Mouse (Mus musculus): ENCODE data around the gene Dnajb1. TPM values are rescaled to one million over a fixed set of nuclear protein-coding genes. Genes with fewer than 3 reads are reported as not detected.
A peak's percentile ranks its signal among the peaks of the same experiment; 100 is the strongest.
"Not testable (repeated sequence)": the region's sequence is repeated elsewhere in the genome, so short reads cannot be mapped to it uniquely, and the experiment has no call there.

Dnajb1 gene
- total and polyA plus RNA-seq, 2 experiments from 2014 or later: 42.7 to 65.0 TPM

GRCm38 (mm10) chr8:83568128-83568527 is 39.9 kb upstream of the Dnajb1 start:
- no peak for TF ChIP-seq CTCF (IDR thresholded peaks at IDR 0.05; ENCODE audit: low read depth)
- DNase-seq (ENCODE audit: low spot score) (no peak), ATAC-seq (no peak)
- H3K4me3 ChIP-seq (ENCODE audit: low read length): no peak overlapping the region
- peaks cover 12% of the 10 kb centered on the region for H3K4me1 ChIP-seq (ENCODE audit: insufficient read depth, low read length)
- 78% methylated on average over 5 of the region's 5 CpGs for WGBS
- H3K9ac ChIP-seq (replicated peaks; ENCODE audit: low read length): 0 out of 2 replicates have a peak overlapping the region, but pooled peaks have one; percentile 82
- H3K27ac ChIP-seq: no peak overlapping the region
- H3K27me3 ChIP-seq (ENCODE audit: insufficient read depth, low read length): no peaks in the 10 kb centered on the region
- H3K9me3 ChIP-seq (ENCODE audit: low read length): no peaks in the 10 kb centered on the region
- peak overlapping the region; percentile 96 for H3K4me2 ChIP-seq (ENCODE audit: low read depth, low read length)
- H3K36me3 ChIP-seq (ENCODE audit: insufficient read depth, low read length): peaks cover 32% of the 10 kb centered on the region

- no peak for ATAC-seq
- no peak overlapping the region for H3K9ac ChIP-seq (replicated peaks; ENCODE audit: low read length)
- 74% methylated on average over 5 of the region's 5 CpGs for WGBS
Measured at GRCm38 (mm10) chr8:83568755-83569154, 39.2 kb upstream of the Dnajb1 start.

GRCm38 (mm10) chr8:83569165-83569564 is 38.8 kb upstream of the Dnajb1 start:
- ATAC-seq: no peak
- no peak overlapping the region for H3K4me3 ChIP-seq (ENCODE audit: low read length)
- 80% methylated on average over 4 of the region's 4 CpGs for WGBS
- H3K4me1 ChIP-seq (ENCODE audit: insufficient read depth, low read length): peaks cover 12% of the 10 kb centered on the region
- no peaks in the 10 kb centered on the region for H3K27me3 ChIP-seq (ENCODE audit: insufficient read depth, low read length)
- no peak for TF ChIP-seq CTCF (IDR thresholded peaks at IDR 0.05; ENCODE audit: low read depth)
- peaks cover 34% of the 10 kb centered on the region for H3K36me3 ChIP-seq (ENCODE audit: insufficient read depth, low read length)
- H3K9ac ChIP-seq (replicated peaks; ENCODE audit: low read length): no peak overlapping the region
- DNase-seq (ENCODE audit: low spot score): no peak
- no peak overlapping the region for H3K4me2 ChIP-seq (ENCODE audit: low read depth, low read length)
- H3K27ac ChIP-seq: no peak overlapping the region
- H3K9me3 ChIP-seq (ENCODE audit: low read length): no peaks in the 10 kb centered on the region

More at GRCm38 (mm10) chr8:83568755-83569154, 39.2 kb upstream of the Dnajb1 start:
- no peaks in the 10 kb centered on the region for H3K9me3 ChIP-seq (ENCODE audit: low read length)
- no peak overlapping the region for H3K4me2 ChIP-seq (ENCODE audit: low read depth, low read length)
- no peak overlapping the region for H3K27ac ChIP-seq
- no peak overlapping the region for H3K4me3 ChIP-seq (ENCODE audit: low read length)
- peaks cover 34% of the 10 kb centered on the region for H3K36me3 ChIP-seq (ENCODE audit: insufficient read depth, low read length)
- H3K27me3 ChIP-seq (ENCODE audit: insufficient read depth, low read length): no peaks in the 10 kb centered on the region
- DNase-seq (ENCODE audit: low spot score): no peak
- no peak for TF ChIP-seq CTCF (IDR thresholded peaks at IDR 0.05; ENCODE audit: low read depth)
- H3K4me1 ChIP-seq (ENCODE audit: insufficient read depth, low read length): peaks cover 12% of the 10 kb centered on the region

GRCm38 (mm10) chr8:83570272-83571000 is 37.6 kb upstream of the Dnajb1 start:
- no peak for ATAC-seq

GRCm38 (mm10) chr8:83571001-83571340 is 37.0 kb upstream of the Dnajb1 start:
- not testable (repeated sequence) for H3K4me2 ChIP-seq (ENCODE audit: low read depth, low read length); H3K9ac ChIP-seq (replicated peaks; ENCODE audit: low read length); H3K4me3 ChIP-seq (ENCODE audit: low read length); H3K27me3 ChIP-seq (ENCODE audit: insufficient read depth, low read length); H3K27ac ChIP-seq; ATAC-seq; DNase-seq (ENCODE audit: low spot score); H3K9me3 ChIP-seq (ENCODE audit: low read length)
- peaks cover 34% of the 10 kb centered on the region for H3K36me3 ChIP-seq (ENCODE audit: insufficient read depth, low read length)
- H3K4me1 ChIP-seq (ENCODE audit: insufficient read depth, low read length): peaks cover 15% of the 10 kb centered on the region
- WGBS: 96% methylated on average over 4 of the region's 7 CpGs

More at GRCm38 (mm10) chr8:83570272-83571000, 37.6 kb upstream of the Dnajb1 start:
- 83% methylated on average over 15 of the region's 15 CpGs for WGBS
- no peak overlapping the region for H3K4me2 ChIP-seq (ENCODE audit: low read depth, low read length)
- no peak for TF ChIP-seq CTCF (IDR thresholded peaks at IDR 0.05; ENCODE audit: low read depth)
- H3K4me3 ChIP-seq (ENCODE audit: low read length): no peak overlapping the region
- H3K4me1 ChIP-seq (ENCODE audit: insufficient read depth, low read length): peaks cover 13% of the 10 kb centered on the region
- H3K27me3 ChIP-seq (ENCODE audit: insufficient read depth, low read length): no peaks in the 10 kb centered on the region
- H3K9me3 ChIP-seq (ENCODE audit: low read length): no peaks in the 10 kb centered on the region
- DNase-seq (ENCODE audit: low spot score): no peak
- H3K9ac ChIP-seq (replicated peaks; ENCODE audit: low read length): no peak overlapping the region
- no peak overlapping the region for H3K27ac ChIP-seq
- H3K36me3 ChIP-seq (ENCODE audit: insufficient read depth, low read length): peaks cover 34% of the 10 kb centered on the region

GRCm38 (mm10) chr8:83571791-83572190 is 36.2 kb upstream of the Dnajb1 start:
- 94% methylated on average over 10 of the region's 10 CpGs for WGBS

GRCm38 (mm10) chr8:83572246-83572812 is 35.7 kb upstream of the Dnajb1 start:
- Histone ChIP-seq H3K4me3 (ENCODE audit: low read length) (no peak overlapping the region), H3K9ac (replicated peaks; ENCODE audit: low read length) (no peak overlapping the region), H3K36me3 (ENCODE audit: insufficient read depth, low read length) (peaks cover 34% of the 10 kb centered on the region), H3K27me3 (ENCODE audit: insufficient read depth, low read length) (no peaks in the 10 kb centered on the region), H3K4me1 (ENCODE audit: insufficient read depth, low read length) (peaks cover 21% of the 10 kb centered on the region), H3K27ac (no peak overlapping the region), H3K9me3 (ENCODE audit: low read length) (no peaks in the 10 kb centered on the region), H3K4me2 (ENCODE audit: low read depth, low read length) (no peak overlapping the region)
- no peak for DNase-seq (ENCODE audit: low spot score)
- TF ChIP-seq CTCF (IDR thresholded peaks at IDR 0.05; ENCODE audit: low read depth): no peak
- 84% methylated on average over 5 of the region's 5 CpGs for WGBS
- no peak for ATAC-seq

More at GRCm38 (mm10) chr8:83571791-83572190, 36.2 kb upstream of the Dnajb1 start:
- Histone ChIP-seq H3K27ac (no peak overlapping the region), H3K27me3 (ENCODE audit: insufficient read depth, low read length) (no peaks in the 10 kb centered on the region), H3K9ac (replicated peaks; ENCODE audit: low read length) (no peak overlapping the region), H3K4me3 (ENCODE audit: low read length) (no peak overlapping the region), H3K4me1 (ENCODE audit: insufficient read depth, low read length) (peaks cover 19% of the 10 kb centered on the region), H3K36me3 (ENCODE audit: insufficient read depth, low read length) (peaks cover 34% of the 10 kb centered on the region), H3K4me2 (ENCODE audit: low read depth, low read length) (no peak overlapping the region), H3K9me3 (ENCODE audit: low read length) (no peaks in the 10 kb centered on the region)
- DNase-seq (ENCODE audit: low spot score): no peak
- ATAC-seq: no peak
- no peak for TF ChIP-seq CTCF (IDR thresholded peaks at IDR 0.05; ENCODE audit: low read depth)
